Mouse (Mus musculus) liver, adult 2 months (tissue): Measurements from ENCODE around the gene Kcnq1.

Source experiments
- CTCF ChIP-seq: fragments of 200-500 bp; IDR thresholded peaks from 2 replicates; pipeline ENCODE4 v1.5.1; 2011; ENCODE audit warnings: low read depth, low read length, control low read depth
- POLR2A ChIP-seq: fragments of 200-500 bp; IDR thresholded peaks from 2 replicates; pipeline ENCODE4 v1.6.1; 2011; ENCODE audit warnings: low read length, control low read depth; ENCODE audit not compliant: insufficient read depth; ENCODE audit errors: extremely low read depth

DNA sequence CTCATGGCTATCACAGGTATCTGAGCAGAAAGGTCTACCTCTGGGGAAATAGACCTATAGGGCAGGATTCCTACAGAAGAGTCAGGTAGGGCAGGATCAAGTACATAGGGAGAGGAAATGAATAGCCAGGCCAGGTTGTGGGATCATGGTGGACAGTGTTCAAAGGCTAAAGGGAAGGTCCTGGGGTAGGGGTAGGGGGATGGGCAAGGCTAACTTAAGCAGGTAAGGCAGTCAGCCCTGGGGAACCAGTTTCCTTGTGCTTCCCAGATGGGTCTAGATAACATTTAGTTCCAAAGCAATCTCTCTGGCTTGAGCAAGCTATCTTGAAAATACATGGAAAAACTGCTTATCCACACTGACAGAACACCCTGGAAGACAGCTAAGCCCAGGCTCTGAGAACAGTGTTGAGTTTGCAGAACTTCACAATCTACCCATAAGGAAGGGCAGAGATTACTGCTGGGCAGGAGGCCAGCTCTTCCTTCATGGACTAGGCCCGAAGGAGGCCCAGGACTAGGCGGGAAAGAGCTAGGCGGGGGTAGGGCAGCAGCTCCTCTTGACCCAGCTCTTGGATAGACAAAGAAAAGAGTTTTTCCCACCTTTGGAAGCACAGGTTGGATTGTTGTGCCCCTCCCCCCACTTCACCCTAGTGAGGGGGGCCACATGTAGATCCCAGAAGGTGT lies 235.3 kb downstream of the Kcnq1 start:
- TF ChIP-seq CTCF, result no peak
- no peak for TF ChIP-seq POLR2A
